In genomic region chr3:38250552-38250951, GRCm38 (mm10) we compare ENCODE assay signal across 9 mouse cellular contexts.
"Had no signal": no experiment of that assay in that cellular context is flagged by ENCODE, and none has a peak within 500 bp of the region (broad histone marks: within the 10 kb centered on the region; RNA-seq: fewer than 3 reads in every experiment).

No protein-coding gene starts in this region.

- H3K27me3 ChIP-seq: liver, embryonic 12.5 days; midbrain, embryonic 12.5 days had no signal

- H3K27ac ChIP-seq: liver, embryonic 12.5 days; midbrain, embryonic 12.5 days had no signal

- H3K4me2 ChIP-seq: liver, embryonic 12.5 days; midbrain, embryonic 12.5 days had no signal

- DNase-seq: kidney, adult 18-20 months; kidney, postnatal 10 days; kidney, postnatal 4 days; left cerebral cortex, postnatal 4 days; right cerebral cortex, postnatal 14 days; thymus, postnatal 36 days had no signal

- H3K4me1 ChIP-seq: liver, embryonic 12.5 days; midbrain, embryonic 12.5 days had no signal

- H3K9me3 ChIP-seq: liver, embryonic 12.5 days; midbrain, embryonic 12.5 days had no signal

- H3K9ac ChIP-seq: liver, embryonic 12.5 days; midbrain, embryonic 12.5 days had no signal

- H3K4me3 ChIP-seq: liver, embryonic 12.5 days; midbrain, embryonic 12.5 days had no signal

- ATAC-seq: liver, embryonic 12.5 days; midbrain, embryonic 16.5 days had no signal

- H3K36me3 ChIP-seq: liver, embryonic 12.5 days; midbrain, embryonic 12.5 days had no signal
